Mouse (Mus musculus): ENCODE data around the gene Alox12.

Alox12 gene

DNA sequence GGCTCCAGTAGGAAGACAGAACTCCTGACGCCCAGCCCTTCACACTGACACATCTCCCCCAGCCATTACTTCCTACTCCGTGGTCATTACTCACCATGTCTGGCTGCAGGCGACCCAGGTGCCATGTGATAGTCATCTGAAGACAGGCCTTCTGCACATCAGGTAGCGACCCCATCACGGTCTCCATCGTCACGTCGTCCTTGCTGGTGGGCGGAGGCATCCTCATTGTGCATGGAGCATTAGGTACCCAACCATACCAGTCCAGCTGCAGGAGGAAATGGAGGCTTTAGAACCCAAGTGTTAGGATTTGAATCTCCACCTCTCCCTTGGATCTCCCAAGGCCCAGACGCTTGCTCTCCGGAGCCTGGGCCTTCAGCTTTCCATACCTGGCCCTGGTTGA is 12.6 kb downstream of the Alox12 start:
- no peak for DNase-seq (ENCODE audit: low read depth in 1 of 2, low spot score in 2 of 2)

DNA sequence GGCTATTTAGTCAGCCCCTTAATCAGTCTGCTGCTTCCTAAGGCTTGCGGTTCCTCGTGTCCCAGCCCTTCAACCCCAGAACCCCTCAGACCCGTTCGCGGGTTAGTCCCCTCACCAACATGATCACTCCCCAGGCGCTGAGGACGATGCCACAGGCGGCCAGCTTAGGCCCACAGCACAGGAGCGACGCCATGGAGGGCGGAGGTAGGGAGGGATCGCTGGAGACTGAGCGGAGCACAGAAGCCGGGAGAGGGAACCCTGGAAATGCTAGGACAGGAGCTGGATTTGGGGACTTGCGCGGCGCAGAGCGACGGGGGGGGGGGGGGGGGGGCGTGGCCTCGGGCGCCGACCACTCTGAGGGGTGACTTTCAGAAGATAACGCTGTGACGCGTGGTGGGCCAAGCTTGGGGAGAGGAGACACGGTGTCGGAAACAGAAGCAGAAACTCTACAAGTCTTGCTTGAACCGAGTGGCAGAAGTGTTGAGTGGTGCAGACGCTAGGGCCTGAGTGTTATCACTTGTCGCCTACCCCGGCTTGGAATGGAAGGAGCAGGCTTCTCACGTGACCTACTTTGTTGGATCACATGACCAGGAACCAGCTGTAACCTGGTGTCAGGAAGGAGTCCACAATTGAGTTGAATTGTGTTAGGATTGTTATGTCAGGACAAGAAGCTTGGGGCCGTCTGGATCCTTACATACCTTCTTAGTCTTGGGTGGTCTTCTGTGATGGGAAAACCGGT is 15.4 kb downstream of the Alox12 start, which contains the start of the genes Gm21988 and Rnasek:
Gene Gm21988 (minus strand): TSS at position 290 of the 739 bp plus-strand sequence.
Gene Rnasek (minus strand): TSS at position 302 of the 739 bp plus-strand sequence.
- DNase-seq (ENCODE audit: low read depth in 1 of 2, low spot score in 2 of 2), result peak; percentile 46 to 78

DNA sequence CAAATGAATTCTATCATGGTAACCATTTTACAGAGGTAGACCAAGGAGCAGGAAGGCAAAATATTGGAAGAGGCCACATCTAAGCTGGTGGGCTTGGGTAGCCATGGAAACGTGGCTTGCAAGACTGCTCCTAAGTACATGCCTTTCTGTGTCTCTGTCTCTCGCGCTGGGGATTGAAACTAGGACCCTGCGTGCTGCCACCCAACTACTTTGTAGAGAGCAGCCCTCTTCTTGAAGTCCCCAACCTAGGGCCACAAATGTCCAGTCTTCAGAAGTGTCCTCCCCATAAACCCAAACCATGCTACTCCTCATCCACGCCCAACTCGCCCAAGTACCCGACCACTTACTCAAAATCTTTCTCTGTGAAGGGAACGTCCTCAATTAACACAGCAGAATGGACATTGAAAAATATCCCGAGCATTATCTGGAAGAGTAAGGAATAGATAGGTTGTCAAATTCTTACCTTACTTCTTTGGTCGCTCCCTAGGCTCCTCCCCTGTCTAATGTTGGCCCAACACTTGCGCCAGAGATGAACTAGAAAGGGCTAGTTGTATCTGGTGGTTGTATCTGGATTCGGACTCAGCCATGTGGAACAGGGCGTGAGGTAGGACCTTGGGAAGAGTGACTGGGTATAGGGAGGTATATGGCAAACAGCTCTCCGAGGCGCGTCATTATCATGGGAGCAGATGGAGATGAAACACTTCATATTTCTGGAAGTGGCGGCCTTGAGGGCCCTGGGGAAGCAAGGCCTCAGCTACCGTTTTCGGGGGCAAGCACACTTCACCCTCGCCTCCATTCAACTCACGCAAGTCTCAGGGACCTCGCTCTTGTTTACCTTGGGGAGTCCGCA is 16.3 kb downstream of the Alox12 start:
- no peak for DNase-seq (ENCODE audit: low read depth in 1 of 2, low spot score in 2 of 2)

DNA sequence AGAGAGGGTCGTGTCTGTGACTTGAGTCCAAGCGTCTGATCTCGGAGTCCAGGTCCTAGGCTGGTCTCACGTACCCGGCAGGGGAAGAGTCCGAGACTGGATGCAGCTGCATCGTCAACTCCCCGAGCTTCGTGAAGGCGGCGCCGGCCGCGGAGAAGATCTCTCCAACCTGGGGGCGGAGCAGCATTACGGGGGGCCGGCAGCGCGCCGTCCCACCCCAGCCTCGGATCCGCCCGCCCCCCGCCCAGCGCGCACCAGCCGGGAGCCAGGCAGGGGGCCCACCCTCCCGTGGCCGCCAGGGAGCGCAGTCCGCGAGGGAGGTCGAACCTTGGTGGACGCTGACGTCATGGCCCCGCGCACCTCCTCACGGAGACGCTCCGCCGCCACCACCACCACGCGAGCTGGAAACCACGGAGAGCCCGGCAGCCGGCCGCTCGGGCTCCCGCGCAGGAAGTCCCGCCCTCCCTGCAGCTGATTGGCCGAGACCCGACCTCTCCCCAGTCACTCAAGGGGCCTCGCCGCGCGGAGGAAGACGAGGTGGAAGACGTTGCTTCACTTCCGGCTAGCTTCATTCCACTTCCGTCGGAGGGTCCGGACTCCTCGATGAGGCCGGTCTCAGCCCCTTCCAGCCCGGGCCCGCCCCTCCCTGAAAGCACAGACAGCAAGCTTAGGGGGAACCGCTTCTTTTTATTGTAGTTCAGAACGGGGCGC is 17.5 kb downstream of the Alox12 start, which contains the start of gene 0610010K14Rik:
Gene 0610010K14Rik (minus strand): TSS at position 458 of the 711 bp plus-strand sequence.
- DNase-seq (ENCODE audit: low read depth in 1 of 2, low spot score in 2 of 2), result peak; percentile 86 to 90

DNA sequence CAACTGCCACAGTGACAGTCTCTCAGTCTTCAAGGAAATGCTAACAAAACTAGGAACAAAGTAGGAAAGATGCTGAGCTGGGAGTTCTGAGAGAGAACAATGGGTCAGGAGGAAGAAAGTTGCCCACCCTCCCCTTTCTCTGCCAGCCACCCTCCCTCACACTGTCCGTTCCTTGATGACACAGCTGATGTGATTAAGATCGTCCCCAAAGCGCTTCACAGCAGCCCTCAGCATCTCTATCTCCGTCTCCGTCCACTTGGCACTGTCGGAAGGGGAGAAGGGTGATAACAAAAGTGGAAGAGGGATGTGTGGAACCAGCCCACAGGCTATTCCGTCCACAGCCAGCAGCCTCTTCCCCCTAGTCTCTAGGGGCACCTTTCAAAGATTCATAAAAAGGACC is 18.4 kb downstream of the Alox12 start:
- no peak for DNase-seq (ENCODE audit: low read depth in 1 of 2, low spot score in 2 of 2)

DNA sequence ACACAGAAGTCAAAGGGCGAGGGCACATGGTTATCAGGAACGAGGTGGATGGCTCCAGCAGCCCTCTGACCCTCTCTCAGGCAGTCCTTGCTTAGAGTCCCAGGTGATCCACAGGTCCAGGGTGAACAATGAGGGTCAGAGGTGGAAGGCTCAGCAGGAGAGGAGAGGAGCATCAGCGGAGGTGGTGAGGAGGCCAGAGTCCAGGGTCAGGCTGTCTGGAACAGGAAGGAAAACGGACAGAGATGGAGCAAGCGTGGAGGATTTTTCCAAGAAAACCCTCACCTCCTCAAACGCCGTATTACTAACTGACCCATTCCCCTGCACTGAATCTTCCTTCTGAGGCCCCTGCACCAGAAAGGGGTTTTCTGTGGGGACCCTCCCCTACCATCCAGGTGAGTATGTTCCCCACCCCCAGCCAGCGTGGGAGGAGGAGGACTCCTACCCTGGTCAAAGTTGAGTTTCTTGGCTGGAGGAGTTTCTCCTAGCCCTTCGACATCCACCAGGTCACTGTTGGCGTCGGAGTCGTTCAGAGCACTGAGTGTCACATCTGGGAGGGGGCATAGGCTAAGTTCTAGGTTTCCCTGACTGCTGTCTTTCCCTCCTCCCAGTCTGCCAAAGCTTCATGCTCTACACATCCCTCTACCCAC is 19.8 kb downstream of the Alox12 start:
- DNase-seq (ENCODE audit: low read depth in 1 of 2, low spot score in 2 of 2), result no peak

DNA sequence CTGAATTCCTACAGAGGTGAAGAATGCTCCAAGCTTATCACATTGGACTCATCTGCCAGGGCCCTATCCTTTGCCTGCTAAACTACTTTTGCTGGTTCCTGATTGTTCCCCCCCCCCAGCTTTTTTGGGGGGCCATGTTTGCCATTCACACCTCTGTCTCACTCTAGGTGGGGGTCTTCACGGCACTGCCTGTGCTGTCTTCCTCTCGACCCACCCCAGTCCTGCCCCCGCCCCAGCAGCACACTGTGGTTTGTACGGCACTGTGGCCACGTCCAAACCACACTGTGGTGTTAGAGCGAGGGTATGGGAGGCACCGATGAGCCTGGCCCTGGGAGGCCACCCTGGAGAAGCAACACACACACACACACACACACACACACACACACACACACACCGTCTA is 20.7 kb downstream of the Alox12 start:
- no peak for DNase-seq (ENCODE audit: low read depth in 1 of 2, low spot score in 2 of 2)

DNA sequence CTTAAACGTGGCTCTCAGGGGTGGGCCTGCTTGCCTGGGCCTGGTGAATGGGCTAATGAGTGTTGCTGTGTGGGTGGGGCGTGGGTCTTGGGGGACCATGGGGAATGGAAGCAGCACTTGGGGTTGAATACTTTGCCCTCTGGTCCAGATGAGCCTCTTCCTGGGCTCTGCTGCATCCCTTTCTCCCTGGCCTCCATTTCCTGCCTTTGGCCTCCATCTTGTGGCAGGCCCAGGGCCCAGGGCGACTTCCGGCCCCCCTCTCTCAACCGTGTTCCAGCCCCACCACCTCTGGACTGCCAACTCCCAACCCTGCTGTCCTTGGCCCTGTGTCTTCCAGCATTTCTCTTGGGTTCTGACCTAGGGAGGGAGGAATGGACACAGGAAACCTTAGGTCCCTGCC is 21.1 kb downstream of the Alox12 start:
- DNase-seq (ENCODE audit: low read depth in 1 of 2, low spot score in 2 of 2), result no peak

DNA sequence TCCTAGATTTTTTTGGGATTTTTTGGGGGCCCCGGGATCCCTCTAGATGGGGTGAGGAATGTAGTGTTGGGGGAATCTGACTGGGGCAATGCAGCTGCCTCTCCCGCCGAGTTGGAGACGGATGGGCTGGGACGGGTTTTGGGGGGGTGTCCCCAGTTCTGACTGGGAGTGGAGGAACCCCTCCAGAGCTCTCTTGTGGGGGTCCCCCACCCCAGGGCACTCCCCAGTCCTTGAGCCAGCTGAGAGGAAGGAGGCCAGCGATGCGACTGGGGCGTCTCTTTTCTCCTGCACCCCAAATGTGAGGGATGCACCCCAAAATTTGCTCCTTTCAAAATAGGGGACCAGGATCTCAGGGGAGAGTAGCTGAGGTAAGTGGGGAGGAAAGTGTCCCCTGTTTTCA is 22.1 kb downstream of the Alox12 start:
- DNase-seq (ENCODE audit: low read depth in 1 of 2, low spot score in 2 of 2), result no peak

DNA sequence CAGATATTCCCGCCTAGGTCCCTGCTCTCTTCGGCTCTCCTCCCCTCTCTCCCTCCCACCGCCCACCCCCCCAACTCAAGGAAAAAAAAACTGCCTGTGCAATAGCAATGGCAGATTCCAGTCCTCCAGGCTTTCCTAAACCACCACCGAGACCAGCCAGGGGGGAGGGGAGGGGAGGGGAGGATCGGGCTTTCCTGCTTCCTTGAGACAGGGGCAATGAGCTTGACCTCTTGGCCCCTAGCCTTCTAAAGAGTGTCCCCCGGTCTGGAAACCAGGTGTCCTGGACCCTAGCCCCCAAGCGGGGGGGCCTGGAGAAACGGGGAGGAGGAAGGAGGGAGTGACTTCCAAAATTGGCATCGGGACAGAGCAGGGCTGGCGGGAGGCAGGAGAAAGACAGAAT is 22.6 kb downstream of the Alox12 start:
- DNase-seq (ENCODE audit: low read depth in 1 of 2, low spot score in 2 of 2), result no peak

DNA sequence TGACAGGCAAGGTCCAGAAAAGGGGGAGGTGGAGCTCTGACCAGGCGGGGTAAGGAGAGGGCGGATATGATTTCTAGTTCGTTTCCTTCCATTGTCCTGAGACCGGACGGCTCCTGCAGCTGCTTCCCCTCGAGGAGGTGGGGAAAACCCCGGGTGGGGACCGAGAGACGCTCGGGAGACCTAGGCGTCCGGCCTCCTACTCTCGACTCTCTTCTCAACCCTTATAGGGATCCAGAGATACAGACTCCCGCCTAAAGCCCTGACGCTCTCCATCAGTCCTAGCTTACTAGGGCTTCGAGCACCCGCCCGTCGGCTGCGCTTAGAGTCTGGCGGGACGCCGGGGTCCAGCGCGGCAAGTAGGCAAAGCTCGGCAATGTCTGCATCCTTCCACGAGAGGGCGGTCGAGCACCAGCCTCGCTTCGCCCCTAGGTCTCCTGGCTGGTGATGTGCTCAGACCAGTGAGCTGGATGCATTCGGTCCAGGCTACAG is 24.9 kb downstream of the Alox12 start:
- peak in 1 of 2 experiments; percentile 73 for DNase-seq (ENCODE audit: low read depth in 1 of 2, low spot score in 2 of 2)

DNA sequence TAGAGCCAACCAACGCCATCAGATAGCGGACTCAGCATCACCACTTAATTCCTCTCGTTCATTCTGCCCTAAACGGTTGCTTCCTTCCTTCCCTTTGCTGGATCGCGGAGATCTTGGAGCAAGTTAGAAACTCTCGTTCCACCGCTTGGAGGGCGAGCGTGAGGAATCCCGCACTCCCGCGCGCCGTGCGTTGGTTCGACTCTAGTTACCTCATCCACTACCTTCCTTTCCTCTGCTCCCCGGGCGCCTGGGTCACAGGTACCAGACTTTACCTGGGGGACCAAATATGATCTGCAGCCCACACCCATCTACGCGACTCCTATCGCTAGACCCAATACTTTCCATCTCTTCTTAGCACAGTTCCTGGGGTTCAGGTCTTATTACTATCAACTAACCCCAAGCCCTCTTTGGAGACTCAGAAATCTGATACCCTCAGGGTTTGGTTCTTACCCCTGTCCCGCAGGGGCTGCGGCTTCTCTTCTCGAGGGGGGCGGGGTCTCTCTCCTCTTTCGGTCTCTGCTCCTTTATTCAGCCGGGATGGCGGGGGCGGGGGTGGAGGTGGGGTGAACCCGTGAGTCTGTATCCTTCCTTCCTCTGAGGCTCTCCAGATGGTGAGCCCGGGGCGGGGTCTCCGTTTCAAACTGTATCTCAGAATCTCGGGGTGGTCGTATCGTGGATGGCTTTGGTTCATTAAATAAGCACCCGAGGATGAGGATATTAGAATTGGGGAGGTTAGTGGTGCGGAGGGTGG is 25.7 kb downstream of the Alox12 start, which contains the start of gene Bcl6b:
Gene Bcl6b (minus strand): TSS at position 539 of the 751 bp plus-strand sequence.
- DNase-seq (ENCODE audit: low read depth in 1 of 2, low spot score in 2 of 2), result no peak

DNA sequence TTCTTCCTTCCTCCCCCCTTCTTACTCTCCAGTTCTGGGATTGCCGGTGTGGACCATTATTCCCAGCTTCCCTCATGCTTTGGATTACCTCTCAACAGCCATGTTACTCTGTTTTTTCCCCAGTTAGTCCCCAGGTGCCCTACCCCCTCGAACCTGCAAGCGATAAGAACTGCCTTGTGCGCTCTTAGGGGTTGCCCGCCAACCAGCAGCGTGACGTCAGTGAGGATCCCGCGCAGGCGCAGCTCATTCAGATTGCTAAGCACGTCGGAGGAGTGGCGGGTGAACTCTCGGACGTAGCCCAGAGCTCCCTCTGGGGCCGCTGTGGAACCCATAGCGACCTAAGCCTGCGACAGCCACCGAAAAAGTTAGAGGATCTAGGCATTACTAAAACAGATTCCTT is 26.3 kb downstream of the Alox12 start:
- peak in 1 of 2 experiments; percentile 61 for DNase-seq (ENCODE audit: low read depth in 1 of 2, low spot score in 2 of 2)

DNA sequence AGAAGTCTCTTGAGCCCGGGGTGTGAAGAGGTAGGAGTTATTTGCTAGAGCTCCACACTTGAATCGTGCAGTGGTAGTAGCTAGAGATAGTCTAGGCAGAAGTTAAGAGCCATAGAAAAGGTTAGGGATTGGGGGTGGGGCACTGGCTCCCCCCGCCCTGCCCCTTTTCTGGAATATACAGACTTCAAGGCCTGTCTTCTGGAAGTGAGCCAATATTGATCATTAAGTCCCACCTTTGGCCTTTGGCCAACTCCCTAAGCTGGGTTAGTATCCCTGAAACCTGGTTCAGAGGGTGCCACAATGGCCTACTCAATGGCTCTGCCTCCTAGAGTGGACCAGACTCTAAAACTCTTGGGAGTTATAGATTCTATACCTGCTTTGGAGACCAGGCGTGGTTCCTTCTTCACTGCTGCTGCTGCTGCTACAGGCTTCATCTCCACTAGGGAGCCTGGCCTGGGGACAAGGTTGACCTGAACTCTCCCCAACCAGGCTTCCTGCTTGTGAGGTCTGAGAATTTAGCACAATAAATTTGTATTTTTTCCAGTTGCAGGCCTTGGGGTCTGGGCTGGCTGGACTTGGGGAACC is 27.4 kb downstream of the Alox12 start:
- no peak for DNase-seq (ENCODE audit: low read depth in 1 of 2, low spot score in 2 of 2)

DNA sequence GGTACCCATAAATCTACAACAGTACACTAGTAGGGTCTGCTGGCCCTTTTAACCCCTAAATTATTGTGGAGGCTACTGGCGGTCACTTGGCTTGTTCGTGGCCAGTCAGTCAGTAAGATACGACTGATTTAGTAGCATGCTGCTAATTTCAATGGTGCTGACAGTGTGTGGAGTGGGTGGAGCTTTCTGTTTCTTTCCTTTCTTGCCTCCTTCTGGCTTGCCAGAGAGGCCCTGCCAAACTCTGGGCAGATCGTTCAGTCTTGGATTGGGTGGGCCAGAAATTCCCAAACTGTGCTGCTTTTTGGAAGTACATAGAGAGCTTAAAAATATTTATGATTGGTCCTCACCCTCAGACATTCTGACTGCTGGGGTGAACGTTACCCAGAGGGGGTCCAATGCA is 28.0 kb downstream of the Alox12 start:
- no peak for DNase-seq (ENCODE audit: low read depth in 1 of 2, low spot score in 2 of 2)

DNA sequence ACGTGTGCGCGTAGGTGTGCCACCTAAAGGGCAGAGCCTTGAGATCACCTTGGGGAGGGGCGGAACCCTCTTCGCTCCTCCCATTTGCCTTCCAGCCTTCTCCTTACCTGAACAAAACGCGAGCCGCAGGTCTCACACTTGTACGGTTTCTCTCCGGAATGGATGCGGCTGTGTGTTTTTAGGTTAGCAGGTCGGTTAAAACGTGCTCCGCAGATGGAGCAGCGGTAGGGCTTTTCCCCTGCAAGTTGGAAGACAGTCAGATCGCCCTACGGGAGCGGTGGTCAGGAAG is 28.6 kb downstream of the Alox12 start:
- DNase-seq (ENCODE audit: low read depth in 1 of 2, low spot score in 2 of 2), result no peak

DNA sequence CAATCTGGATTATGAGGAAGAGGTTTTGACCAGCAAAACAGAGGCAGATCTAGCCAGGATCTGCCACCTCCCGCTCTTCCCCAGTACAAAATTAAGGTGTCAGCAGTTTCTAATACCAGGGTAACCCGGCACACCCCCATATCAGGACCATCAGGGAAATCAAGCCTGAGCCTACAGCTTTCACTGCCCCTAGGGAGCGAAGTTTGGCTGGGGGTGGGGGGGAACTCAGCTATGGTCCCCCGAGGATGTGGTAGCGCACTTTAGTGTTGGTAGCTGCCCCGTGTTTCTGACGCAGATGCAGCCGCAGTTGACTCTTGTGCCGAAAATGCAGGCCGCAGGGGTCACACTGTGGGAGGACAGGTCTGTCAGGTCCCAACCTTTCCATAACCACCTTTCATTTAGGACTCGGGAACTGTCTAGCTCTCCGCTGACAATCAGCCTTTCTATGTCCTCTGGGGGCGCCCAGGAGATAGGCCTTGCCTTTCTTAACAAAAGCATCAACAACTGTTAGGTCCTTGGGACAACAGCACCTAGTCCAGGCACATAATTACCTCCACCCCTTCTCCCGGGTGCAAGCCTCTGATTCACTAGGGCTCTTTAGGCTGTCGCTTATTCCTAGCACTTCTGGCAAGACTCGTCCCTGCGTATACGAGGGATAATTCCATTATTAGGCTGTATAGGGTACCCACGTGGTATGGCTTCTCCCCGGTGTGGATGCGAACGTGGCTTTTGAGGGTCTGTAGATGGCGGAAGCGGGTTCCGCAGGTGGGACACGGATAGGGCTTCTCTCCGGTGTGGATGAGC is 29.2 kb downstream of the Alox12 start:
- DNase-seq (ENCODE audit: low read depth in 1 of 2, low spot score in 2 of 2), result no peak

DNA sequence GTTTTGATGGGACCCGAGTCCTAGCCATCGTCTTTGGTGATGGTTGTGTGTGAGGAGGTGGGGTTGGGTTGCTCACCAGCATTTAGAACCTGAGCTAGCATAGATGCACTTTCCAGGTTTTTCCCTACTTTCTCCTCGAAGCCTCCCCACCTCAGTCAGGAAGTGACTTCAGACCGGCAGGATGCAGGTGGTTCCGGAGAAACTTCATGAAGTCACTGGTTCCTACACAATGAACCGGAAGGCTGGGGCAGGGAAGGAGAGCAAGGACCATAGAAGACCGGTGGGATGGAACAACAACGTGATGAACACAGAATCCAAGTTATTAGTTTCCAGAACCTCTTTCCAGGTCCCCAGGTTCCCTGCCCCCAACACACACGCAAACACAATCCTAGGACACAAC is 31.4 kb downstream of the Alox12 start:
- DNase-seq (ENCODE audit: low read depth in 1 of 2, low spot score in 2 of 2), result no peak
